Comparison of ENCODE assay signal across 17 mouse cellular contexts in genomic region chr6:124993365-124993764, GRCm38 (mm10). TPM values are rescaled to one million over a fixed set of nuclear protein-coding genes. Genes with fewer than 3 reads are reported as not detected.
DNase-seq lines count a peak whose midpoint lies in the region; ATAC-seq and TF ChIP-seq lines count a peak whose summit lies in the region.
"Had no signal": no experiment of that assay in that cellular context is flagged by ENCODE, and none has a peak within 500 bp of the region (broad histone marks: within the 10 kb centered on the region; RNA-seq: fewer than 3 reads in every experiment).

No protein-coding gene starts in this region.

- no peaks in the 10 kb centered on the region for H3K9me3 ChIP-seq in forebrain, postnatal 0 days (ENCODE audit: low read length)
- peaks cover 15% of the 10 kb centered on the region for H3K9me3 ChIP-seq in forebrain, embryonic 10.5 days
- H3K9me3 ChIP-seq in stomach, postnatal 0 days (ENCODE audit: control insufficient read depth, low read length), result no peaks in the 10 kb centered on the region
- H3K9me3 ChIP-seq: embryonic facial prominence, embryonic 13.5 days; liver, embryonic 15.5 days had no signal

- TF ChIP-seq CTCF in forebrain, postnatal 0 days (IDR thresholded peaks at IDR 0.05; ENCODE audit: low read depth), result no peak
- TF ChIP-seq CTCF in stomach, postnatal 0 days (IDR thresholded peaks at IDR 0.05; ENCODE audit: low read depth), result no peak

- H3K4me2 ChIP-seq in forebrain, postnatal 0 days (ENCODE audit: low read depth), result no peak overlapping the region
- H3K4me2 ChIP-seq in stomach, postnatal 0 days (replicated peaks; ENCODE audit: low read depth), result no peak overlapping the region
- H3K4me2 ChIP-seq: liver, embryonic 15.5 days had no signal

- H3K27me3 ChIP-seq in forebrain, postnatal 0 days (ENCODE audit: insufficient read depth, low read length), result no peaks in the 10 kb centered on the region
- peaks cover 71% of the 10 kb centered on the region for H3K27me3 ChIP-seq in forebrain, embryonic 10.5 days (ENCODE audit: poor library complexity, severe bottlenecking)
- H3K27me3 ChIP-seq in stomach, postnatal 0 days (ENCODE audit: control insufficient read depth, insufficient read depth, low read length), result peaks cover 7% of the 10 kb centered on the region; the same call in 1 of the 2 replicates

- H3K4me1 ChIP-seq in forebrain, postnatal 0 days (ENCODE audit: insufficient read depth), result peaks cover 5% of the 10 kb centered on the region
- peaks cover 30% of the 10 kb centered on the region for H3K4me1 ChIP-seq in forebrain, embryonic 10.5 days
- H3K4me1 ChIP-seq in stomach, postnatal 0 days (replicated peaks; ENCODE audit: control insufficient read depth, insufficient read depth), result peaks cover 2% of the 10 kb centered on the region; the same call in 1 of the 2 replicates

- no peak for ATAC-seq in forebrain, postnatal 0 days
- peak; percentile 56 for ATAC-seq in stomach, postnatal 0 days (ENCODE audit: low FRiP score, low TSS enrichment)
- ATAC-seq in erythroid progenitor cell, adult 5-6 weeks (replicated peaks; ENCODE audit: low FRiP score, poor library complexity, severe bottlenecking), result no peak
- ATAC-seq: midbrain, embryonic 16.5 days had no signal

- TF ChIP-seq EP300 in stomach, postnatal 0 days (optimal IDR thresholded peaks at IDR 0.05), result no peak

- intact Hi-C loops in heart, postnatal 25 days (cut with DNase I), result no loop called here

- no peak for DNase-seq in forebrain, postnatal 0 days
- no peak for DNase-seq in forebrain, embryonic 10.5 days (ENCODE audit: extremely low spot score, low spot score)
- peak; percentile 25 for DNase-seq in right cerebral cortex, adult 18-20 months
- DNase-seq in right cerebral cortex, postnatal 4 days, result no peak
- DNase-seq in adrenal gland, postnatal 36 days, result peak; percentile 71 to 79
- peak; percentile 38 for DNase-seq in stomach, postnatal 0 days (ENCODE audit: low spot score)
- no peak for DNase-seq in heart, postnatal 25 days (ENCODE audit: low spot score)
- DNase-seq: B cell, adult 2 months; cerebellum, adult 11 months; gastrocnemius, adult 2 months; kidney, adult 9 months had no signal

- H3K27ac ChIP-seq in forebrain, postnatal 0 days (ENCODE audit: low read depth, low read length), result 0 out of 2 replicates have a peak overlapping the region, but pooled peaks have one; percentile 21
- no peak overlapping the region for H3K27ac ChIP-seq in forebrain, embryonic 10.5 days
- no peak overlapping the region for H3K27ac ChIP-seq in stomach, postnatal 0 days (replicated peaks)
- H3K27ac ChIP-seq: embryonic facial prominence, embryonic 13.5 days; gastrocnemius, adult 2 months; liver, embryonic 15.5 days had no signal

- 78% methylated on average over 9 of the region's 9 CpGs for WGBS in forebrain, postnatal 0 days
- 85% methylated on average over 9 of the region's 9 CpGs for WGBS in forebrain, embryonic 10.5 days
- 54% methylated on average over 9 of the region's 9 CpGs for WGBS in stomach, postnatal 0 days

- no peaks in the 10 kb centered on the region for H3K36me3 ChIP-seq in forebrain, postnatal 0 days (ENCODE audit: insufficient read depth)
- no peaks in the 10 kb centered on the region for H3K36me3 ChIP-seq in forebrain, embryonic 10.5 days (replicated peaks)
- H3K36me3 ChIP-seq in stomach, postnatal 0 days (ENCODE audit: control insufficient read depth, insufficient read depth, low read length), result no peaks in the 10 kb centered on the region
- H3K36me3 ChIP-seq: embryonic facial prominence, embryonic 13.5 days; forebrain, embryonic 12.5 days; heart, embryonic 12.5 days; liver, embryonic 15.5 days had no signal

- H3K4me3 ChIP-seq in forebrain, postnatal 0 days (ENCODE audit: low read depth, low read length), result no peak overlapping the region
- H3K4me3 ChIP-seq in forebrain, embryonic 10.5 days, result no peak overlapping the region
- H3K4me3 ChIP-seq in stomach, postnatal 0 days (ENCODE audit: low read depth, low read length), result no peak overlapping the region
- H3K4me3 ChIP-seq: embryonic facial prominence, embryonic 13.5 days; gastrocnemius, adult 2 months; heart, embryonic 12.5 days; liver, embryonic 15.5 days had no signal

- H3K9ac ChIP-seq in forebrain, postnatal 0 days, result no peak overlapping the region
- no peak overlapping the region for H3K9ac ChIP-seq in stomach, postnatal 0 days (ENCODE audit: low read length)
- H3K9ac ChIP-seq: liver, embryonic 15.5 days had no signal

RNA-seq across cellular contexts. Expression of gene Pianp, which starts 3.1 kb away (rescaled TPM):
- total RNA-seq in forebrain, postnatal 0 days (2014; rRNA removed), result 12.2 and 18.3 TPM in 2 replicates
- polyA plus RNA-seq in forebrain, postnatal 0 days (2015; fragmentation: Nextera tagmentation; extraction: Ambion mirVana), result 53.8 and 68.9 TPM in 2 replicates
- 1.4 and 1.7 TPM in 2 replicates for polyA plus RNA-seq in forebrain, embryonic 10.5 days (2016; fragmentation: Nextera tagmentation; extraction: Ambion mirVana)
- 1 to 10 TPM; 2.1 to 3.4 TPM for total RNA-seq in adrenal gland, postnatal 36 days (2021)
- polyA plus RNA-seq in stomach, postnatal 0 days (2015; fragmentation: Nextera tagmentation; extraction: Ambion mirVana), result 3.1 and 4.0 TPM in 2 replicates
- not detected in 2 replicates for total RNA-seq in erythroid progenitor cell, adult 5-6 weeks (2015; ENCODE audit: low replicate concordance)
- not detected in 2 replicates for total RNA-seq in erythroid progenitor cell, adult 5-6 weeks (2017; ENCODE audit: low replicate concordance)
- 1 to 10 TPM in 1 of 2 experiments, under 1 TPM in 1; 0.49 to 1.1 TPM for total RNA-seq in heart, postnatal 25 days (2021)

RNA-seq across cellular contexts. Expression of gene Zfp384, which starts 15.6 kb away (rescaled TPM):
- total RNA-seq in forebrain, postnatal 0 days (2014; rRNA removed), result 24.7 and 34.5 TPM in 2 replicates
- polyA plus RNA-seq in forebrain, postnatal 0 days (2015; fragmentation: Nextera tagmentation; extraction: Ambion mirVana), result 7.2 and 8.4 TPM in 2 replicates
- 8.2 and 12.1 TPM in 2 replicates for polyA plus RNA-seq in forebrain, embryonic 10.5 days (2016; fragmentation: Nextera tagmentation; extraction: Ambion mirVana)
- total RNA-seq in adrenal gland, postnatal 36 days (2021), result 10 to 100 TPM; 41.3 to 53.8 TPM
- polyA plus RNA-seq in stomach, postnatal 0 days (2015; fragmentation: Nextera tagmentation; extraction: Ambion mirVana), result 7.0 and 7.2 TPM in 2 replicates
- 49.4 and 54.1 TPM in 2 replicates for total RNA-seq in erythroid progenitor cell, adult 5-6 weeks (2015; ENCODE audit: low replicate concordance)
- total RNA-seq in erythroid progenitor cell, adult 5-6 weeks (2017; ENCODE audit: low replicate concordance), result 25.8 and 41.2 TPM in 2 replicates
- total RNA-seq in heart, postnatal 25 days (2021), result 10 to 100 TPM; 19.2 to 22.0 TPM

RNA-seq across cellular contexts. Expression of gene Cops7a, which starts 28.0 kb away (rescaled TPM):
- 82.4 and 117 TPM in 2 replicates for total RNA-seq in forebrain, postnatal 0 days (2014; rRNA removed)
- polyA plus RNA-seq in forebrain, postnatal 0 days (2015; fragmentation: Nextera tagmentation; extraction: Ambion mirVana), result 87.8 and 93.0 TPM in 2 replicates
- 136 and 143 TPM in 2 replicates for polyA plus RNA-seq in forebrain, embryonic 10.5 days (2016; fragmentation: Nextera tagmentation; extraction: Ambion mirVana)
- total RNA-seq in adrenal gland, postnatal 36 days (2021), result 100 to 1,000 TPM; 121 to 176 TPM
- polyA plus RNA-seq in stomach, postnatal 0 days (2015; fragmentation: Nextera tagmentation; extraction: Ambion mirVana), result 114 and 121 TPM in 2 replicates
- total RNA-seq in erythroid progenitor cell, adult 5-6 weeks (2015; ENCODE audit: low replicate concordance), result 14.3 and 17.3 TPM in 2 replicates
- total RNA-seq in erythroid progenitor cell, adult 5-6 weeks (2017; ENCODE audit: low replicate concordance), result 4.1 and 4.9 TPM in 2 replicates
- 10 to 100 TPM; 85.8 to 88.6 TPM for total RNA-seq in heart, postnatal 25 days (2021)

RNA-seq across cellular contexts. Expression of gene Ing4, which starts 46.2 kb away (rescaled TPM):
- 83.4 and 103 TPM in 2 replicates for total RNA-seq in forebrain, postnatal 0 days (2014; rRNA removed)
- 102 and 111 TPM in 2 replicates for polyA plus RNA-seq in forebrain, postnatal 0 days (2015; fragmentation: Nextera tagmentation; extraction: Ambion mirVana)
- 117 and 121 TPM in 2 replicates for polyA plus RNA-seq in forebrain, embryonic 10.5 days (2016; fragmentation: Nextera tagmentation; extraction: Ambion mirVana)
- 10 to 100 TPM; 54.4 to 79.5 TPM for total RNA-seq in adrenal gland, postnatal 36 days (2021)
- 72.5 and 77.4 TPM in 2 replicates for polyA plus RNA-seq in stomach, postnatal 0 days (2015; fragmentation: Nextera tagmentation; extraction: Ambion mirVana)
- 5.0 and 5.4 TPM in 2 replicates for total RNA-seq in erythroid progenitor cell, adult 5-6 weeks (2015; ENCODE audit: low replicate concordance)
- 59.6 and 60.0 TPM in 2 replicates for total RNA-seq in erythroid progenitor cell, adult 5-6 weeks (2017; ENCODE audit: low replicate concordance)
- 10 to 100 TPM; 35.0 to 35.6 TPM for total RNA-seq in heart, postnatal 25 days (2021)

RNA-seq across cellular contexts. Expression of gene Acrbp, which starts 56.1 kb away (rescaled TPM):
- 11.3 and 12.2 TPM in 2 replicates for total RNA-seq in forebrain, postnatal 0 days (2014; rRNA removed)
- polyA plus RNA-seq in forebrain, postnatal 0 days (2015; fragmentation: Nextera tagmentation; extraction: Ambion mirVana), result 11.4 and 13.8 TPM in 2 replicates
- 12.8 and 12.9 TPM in 2 replicates for polyA plus RNA-seq in forebrain, embryonic 10.5 days (2016; fragmentation: Nextera tagmentation; extraction: Ambion mirVana)
- total RNA-seq in adrenal gland, postnatal 36 days (2021), result 1 to 10 TPM; 6.9 to 7.1 TPM
- polyA plus RNA-seq in stomach, postnatal 0 days (2015; fragmentation: Nextera tagmentation; extraction: Ambion mirVana), result 2.5 and 2.6 TPM in 2 replicates
- 4.3 and 9.6 TPM in 2 replicates for total RNA-seq in erythroid progenitor cell, adult 5-6 weeks (2015; ENCODE audit: low replicate concordance)
- 0.68 and 9.4 TPM in 2 replicates for total RNA-seq in erythroid progenitor cell, adult 5-6 weeks (2017; ENCODE audit: low replicate concordance)
- total RNA-seq in heart, postnatal 25 days (2021), result 1 to 10 TPM; 2.5 to 4.1 TPM

Comparison
In these comparisons a context has a peak if more than half of its experiments do, and no peak if none do; other contexts are left out.
1. DNase-seq: peak in right cerebral cortex, adult 18-20 months (single experiment), adrenal gland, postnatal 36 days (2 of 2) and stomach, postnatal 0 days (single experiment); none in forebrain, postnatal 0 days (single experiment), forebrain, embryonic 10.5 days (single experiment), right cerebral cortex, postnatal 4 days (single experiment) and heart, postnatal 25 days (single experiment).